Mouse (Mus musculus): ENCODE data around the gene Tle2.

Tle2 gene

DNA sequence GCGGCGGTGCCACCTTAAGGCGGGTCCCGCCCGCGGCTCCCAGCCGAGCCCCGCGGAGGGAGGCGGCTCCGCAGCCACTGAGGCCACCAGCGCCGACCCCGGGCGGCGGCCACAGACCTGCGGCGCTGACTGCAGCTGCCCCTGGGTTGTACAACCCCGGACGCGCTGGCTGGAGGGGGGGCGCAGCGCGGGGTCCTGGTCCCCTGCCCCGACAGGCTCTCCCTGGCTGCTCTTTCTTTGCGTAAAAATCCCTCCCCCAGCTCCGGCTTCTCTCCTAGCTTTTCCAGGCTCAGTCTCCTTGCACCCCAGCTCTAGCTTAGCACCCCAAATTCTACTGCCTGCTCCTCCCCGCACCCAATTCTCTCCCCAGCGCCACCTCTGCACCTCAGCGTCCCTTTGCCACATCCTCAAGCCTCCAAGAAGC, 859 bp downstream of the Tle2 start:
- DNase-seq (ENCODE audit: low spot score) = peak; percentile 68

- peak; percentile 44 for DNase-seq (ENCODE audit: low spot score)
Measured at GRCm38 (mm10) chr10:81575695-81576094, 1.3 kb downstream of the Tle2 start.

GRCm38 (mm10) chr10:81579967-81580366, 5.6 kb downstream of the Tle2 start:
- DNase-seq (ENCODE audit: low spot score) = no peak

- no peak for DNase-seq (ENCODE audit: low spot score)
Measured at GRCm38 (mm10) chr10:81580441-81581070, 6.2 kb downstream of the Tle2 start.

GRCm38 (mm10) chr10:81583347-81583746, 9.0 kb downstream of the Tle2 start:
- DNase-seq (ENCODE audit: low spot score) = peak; percentile 68

- DNase-seq (ENCODE audit: low spot score) = no peak
Measured at GRCm38 (mm10) chr10:81588739-81589138, 14.4 kb downstream of the Tle2 start.

- DNase-seq (ENCODE audit: low spot score) = no peak
Measured at GRCm38 (mm10) chr10:81591846-81592245, 17.5 kb downstream of the Tle2 start.

DNA sequence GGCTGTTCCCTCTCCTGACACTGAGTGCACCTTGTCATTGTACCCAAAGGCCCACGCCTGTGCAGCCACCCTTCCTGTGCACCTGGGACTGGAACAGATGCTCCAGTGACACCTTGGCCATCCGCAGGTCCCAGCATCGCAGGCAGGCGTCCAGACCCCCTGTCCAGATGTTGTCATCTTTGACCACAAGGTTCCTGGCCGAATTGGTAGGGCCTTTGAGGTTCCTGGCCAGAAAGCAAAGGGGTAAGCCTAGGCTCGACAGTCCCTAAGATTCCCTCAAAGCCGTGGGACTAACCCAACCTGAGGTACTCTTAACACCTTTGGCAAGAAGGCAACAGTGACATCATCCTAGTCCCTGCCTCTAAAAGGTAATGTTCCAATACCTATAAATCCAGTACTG, 18.3 kb downstream of the Tle2 start:
- DNase-seq (ENCODE audit: low spot score) = no peak

GRCm38 (mm10) chr10:81593223-81593622, 18.9 kb downstream of the Tle2 start:
- DNase-seq (ENCODE audit: low spot score) = no peak

- no peak for DNase-seq (ENCODE audit: low spot score)
Measured at GRCm38 (mm10) chr10:81593935-81594334, 19.6 kb downstream of the Tle2 start.

DNA sequence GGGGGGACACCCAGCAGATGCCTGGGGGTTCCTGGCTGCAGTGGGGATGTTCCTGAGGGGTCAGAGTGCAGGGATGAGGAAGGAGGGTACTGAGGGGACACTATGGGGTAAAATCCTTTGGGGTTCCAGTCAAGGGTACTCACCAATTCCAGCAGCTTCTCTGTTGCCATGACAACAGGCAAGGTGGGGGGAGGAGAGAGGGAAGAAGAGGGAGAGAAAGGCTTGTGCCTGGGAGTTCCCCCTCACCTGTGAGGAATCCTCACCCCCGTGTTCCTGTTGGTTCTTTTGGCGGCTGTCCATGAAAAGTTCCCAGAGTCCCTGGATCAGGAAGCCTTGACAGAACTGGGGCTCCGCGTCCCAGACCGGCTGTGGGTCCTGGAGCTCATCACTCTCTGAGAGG, 21.2 kb downstream of the Tle2 start:
- DNase-seq (ENCODE audit: low spot score) = no peak

- DNase-seq (ENCODE audit: low spot score) = peak; percentile 53
Measured at GRCm38 (mm10) chr10:81596611-81597010, 22.2 kb downstream of the Tle2 start.

DNA sequence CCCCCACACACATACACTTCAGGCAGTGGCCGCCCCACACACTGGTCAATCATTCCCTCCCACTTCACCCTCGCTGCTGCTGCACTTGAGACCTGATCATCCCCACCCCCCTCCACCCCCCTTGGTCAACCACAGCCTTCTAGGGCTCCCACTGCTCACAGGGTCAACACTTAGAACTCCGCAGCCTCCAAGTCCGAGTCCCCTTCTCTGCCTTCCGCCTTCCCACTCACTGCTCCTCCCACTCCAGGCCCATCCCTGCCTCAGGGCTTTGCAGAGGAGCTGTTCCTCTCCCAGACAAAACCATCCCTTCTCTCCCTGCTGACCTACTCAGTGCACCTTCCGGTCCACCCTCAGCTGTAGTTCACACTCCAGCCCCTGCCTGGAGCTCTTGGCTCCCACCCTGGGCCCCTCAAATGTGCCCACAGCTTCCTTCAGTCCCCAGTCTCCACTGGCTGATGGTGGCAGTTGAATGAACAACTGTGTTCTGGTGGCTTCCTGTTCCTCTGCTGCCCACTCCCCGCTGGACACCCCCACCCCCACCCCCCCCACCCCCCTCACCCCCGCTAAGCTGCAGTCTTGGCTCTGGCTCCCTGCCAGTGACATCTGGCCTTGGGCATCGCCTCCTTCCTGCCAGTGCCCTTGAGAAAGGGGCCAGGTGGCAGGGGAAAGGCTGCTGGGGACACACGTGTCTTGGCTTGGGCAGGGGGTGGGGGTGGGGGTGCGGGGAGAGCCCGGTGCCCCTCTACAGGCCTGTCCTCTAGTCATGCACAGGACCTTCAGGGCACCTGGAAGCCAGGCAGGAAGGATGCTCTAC, 23.0 kb downstream of the Tle2 start:
- DNase-seq (ENCODE audit: low spot score) = peak; percentile 66

- no peak for DNase-seq (ENCODE audit: low spot score)
Measured at GRCm38 (mm10) chr10:81598342-81598741, 24.0 kb downstream of the Tle2 start.

DNA sequence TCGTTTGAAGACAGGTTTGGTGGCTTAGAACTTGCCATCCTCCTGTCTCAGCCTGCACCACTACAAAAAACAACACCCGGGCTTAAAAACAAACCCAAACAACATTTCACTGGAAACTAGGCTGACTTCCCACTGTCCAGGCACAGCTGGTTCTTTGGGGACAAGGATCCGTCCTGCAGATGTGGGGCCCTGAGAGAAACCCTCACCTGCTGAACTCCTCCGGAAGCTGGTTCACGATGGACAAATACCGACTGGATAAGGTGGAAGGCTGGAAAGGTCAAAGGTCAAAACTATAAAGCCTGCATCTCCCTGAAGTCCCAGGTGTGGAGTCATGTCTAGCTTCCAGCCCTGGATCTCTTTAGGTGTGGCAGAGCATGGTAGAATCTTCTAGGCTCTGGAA, 24.5 kb downstream of the Tle2 start:
- DNase-seq (ENCODE audit: low spot score) = no peak

DNA sequence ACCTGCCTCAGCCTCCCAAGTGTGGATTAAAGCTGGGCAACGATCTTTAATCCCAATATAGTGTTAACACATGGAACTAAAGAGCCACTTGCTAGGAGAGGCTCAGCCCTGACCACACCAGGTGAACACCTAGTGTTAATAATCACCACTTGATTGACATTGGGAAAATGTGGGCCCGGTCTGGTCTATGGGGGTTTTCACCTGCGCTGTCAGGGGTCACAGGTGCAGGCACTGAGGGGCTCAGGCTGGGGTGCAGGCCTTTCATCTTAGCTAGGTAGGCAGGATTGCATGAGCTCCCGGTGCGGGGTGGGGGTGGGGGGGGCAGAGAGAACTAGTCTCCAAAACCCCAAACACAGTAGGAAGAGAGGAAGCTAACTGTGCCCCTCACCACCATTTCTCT, 25.3 kb downstream of the Tle2 start:
- no peak for DNase-seq (ENCODE audit: low spot score)

- no peak for DNase-seq (ENCODE audit: low spot score)
Measured at GRCm38 (mm10) chr10:81600096-81600495, 25.7 kb downstream of the Tle2 start.

DNA sequence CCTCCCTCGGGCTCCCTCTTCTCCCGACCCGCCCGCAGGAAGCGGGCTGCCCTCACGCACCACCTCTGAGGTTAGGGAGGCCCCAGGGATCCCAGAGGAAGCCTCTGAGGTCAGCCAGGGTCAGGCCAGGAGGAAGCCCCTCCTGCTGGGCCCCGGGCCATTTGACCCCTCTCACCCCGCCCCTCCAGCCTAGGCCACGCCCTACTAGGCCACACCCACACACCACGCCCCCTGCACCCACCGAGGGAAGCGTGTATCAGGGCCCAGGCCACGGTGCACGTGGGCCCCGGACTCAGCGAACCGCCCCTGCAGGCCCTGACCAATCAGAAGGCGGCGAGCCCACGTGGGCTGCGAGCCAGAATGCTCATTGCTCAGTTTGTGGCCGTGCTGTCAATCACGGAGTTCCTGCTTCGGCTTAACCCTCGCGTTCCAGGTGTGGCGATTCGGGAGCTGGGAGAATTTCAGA, 26.4 kb downstream of the Tle2 start, which contains the start of gene Tle6:
Tle6 (minus strand) TSS at position 336 of the 466 bp plus-strand sequence.
- DNase-seq (ENCODE audit: low spot score) = peak; percentile 95

DNA sequence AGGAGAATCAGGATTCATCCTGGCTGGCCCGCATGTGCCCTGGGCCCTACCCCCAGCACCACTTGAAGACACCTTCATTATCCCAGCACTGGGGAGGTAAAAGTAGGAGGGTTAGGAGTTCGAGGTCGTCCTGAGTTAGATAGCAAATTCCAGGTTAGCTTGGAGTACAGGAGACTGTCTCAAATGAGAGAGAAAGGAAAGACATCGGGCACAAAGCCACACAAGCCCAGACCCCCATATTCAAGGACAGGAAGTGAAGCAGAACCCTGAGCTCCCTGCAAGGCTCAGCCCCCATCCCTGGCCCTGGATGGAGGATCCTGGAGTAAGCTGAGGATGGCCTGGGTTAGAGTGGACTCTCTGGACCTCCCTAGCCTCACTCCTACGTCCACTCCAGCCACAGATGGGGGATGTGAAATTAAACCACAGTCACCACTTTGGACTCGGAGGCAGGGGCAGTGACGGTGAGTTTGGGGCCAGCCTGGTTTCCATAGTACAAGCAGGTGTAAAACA, 27.1 kb downstream of the Tle2 start:
- DNase-seq (ENCODE audit: low spot score) = no peak

- DNase-seq (ENCODE audit: low spot score) = no peak
Measured at GRCm38 (mm10) chr10:81602741-81603151, 28.4 kb downstream of the Tle2 start.

DNA sequence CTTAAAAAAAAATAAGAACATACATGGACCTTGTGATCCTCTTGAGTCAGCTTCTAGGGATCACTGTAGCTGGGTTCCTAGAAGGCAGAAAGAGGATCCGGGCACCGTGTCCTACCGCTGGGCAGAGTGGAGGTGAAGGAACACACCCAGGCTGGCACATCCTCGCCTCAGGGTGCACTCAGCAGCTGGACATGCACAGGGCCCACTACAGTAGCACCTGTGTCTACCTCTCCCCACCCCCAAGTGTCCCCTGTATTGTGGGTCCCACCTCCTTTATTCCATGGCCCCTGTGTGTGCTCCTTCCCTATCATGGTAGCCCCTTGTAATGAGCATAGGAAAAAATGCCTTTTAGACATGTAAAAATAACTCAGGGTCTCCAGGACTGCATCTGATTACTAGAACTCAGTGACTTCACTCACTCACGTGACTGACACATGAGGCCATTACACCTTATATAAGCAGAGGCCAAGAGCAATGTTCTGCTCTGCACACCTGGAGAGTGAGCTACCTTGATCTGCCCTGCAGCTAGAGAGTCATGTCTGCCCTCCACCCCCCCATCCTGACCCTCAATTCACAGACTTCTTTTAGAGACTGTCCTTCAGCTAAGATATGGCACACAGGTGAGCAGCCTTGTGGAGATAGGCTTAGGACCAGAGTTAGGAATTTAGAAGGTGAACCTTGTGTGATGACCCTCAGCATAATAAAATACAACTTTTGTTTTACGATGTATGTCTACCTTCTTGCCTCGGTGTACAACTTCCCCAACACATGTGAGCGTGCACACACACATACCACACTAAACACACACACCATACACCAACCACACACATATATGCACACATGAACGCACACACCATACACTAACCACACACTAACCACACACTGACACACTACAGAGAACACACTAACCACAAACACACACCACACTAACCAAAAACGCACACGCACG, 29.9 kb downstream of the Tle2 start:
- no peak for DNase-seq (ENCODE audit: low spot score)

Data from ovary, postnatal 36 days (tissue).